Mouse (Mus musculus): Measurements from ENCODE around the gene Tesk1.

DNA sequence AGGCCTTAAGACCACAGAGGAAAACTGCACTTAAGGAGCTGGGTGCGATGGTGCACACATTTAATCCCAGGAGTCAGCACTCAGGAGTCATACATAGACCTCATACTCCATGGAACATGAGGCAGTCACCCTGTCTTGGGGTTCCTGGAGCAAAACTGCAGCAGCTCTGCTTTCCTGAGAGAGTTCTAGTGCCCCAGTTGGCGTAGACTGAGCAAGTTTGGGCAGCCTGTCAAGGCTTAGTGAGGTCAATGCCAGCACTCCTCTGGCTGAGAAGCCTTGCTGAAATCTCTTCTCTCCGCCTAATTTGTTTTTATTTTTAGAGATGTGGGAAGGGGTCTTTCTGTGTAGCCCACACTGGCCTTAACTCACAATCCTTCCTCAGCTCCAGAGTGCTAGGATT, 6.8 kb downstream of the Tesk1 start:
- TF ChIP-seq CTCF (IDR thresholded peaks at IDR 0.05; ENCODE audit: extremely low read depth, insufficient read depth, low read length) (no peak), POLR2A (IDR thresholded peaks at IDR 0.05; ENCODE audit: extremely low read depth, insufficient read depth, low read length) (no peak)
